In the genomic region with DNA sequence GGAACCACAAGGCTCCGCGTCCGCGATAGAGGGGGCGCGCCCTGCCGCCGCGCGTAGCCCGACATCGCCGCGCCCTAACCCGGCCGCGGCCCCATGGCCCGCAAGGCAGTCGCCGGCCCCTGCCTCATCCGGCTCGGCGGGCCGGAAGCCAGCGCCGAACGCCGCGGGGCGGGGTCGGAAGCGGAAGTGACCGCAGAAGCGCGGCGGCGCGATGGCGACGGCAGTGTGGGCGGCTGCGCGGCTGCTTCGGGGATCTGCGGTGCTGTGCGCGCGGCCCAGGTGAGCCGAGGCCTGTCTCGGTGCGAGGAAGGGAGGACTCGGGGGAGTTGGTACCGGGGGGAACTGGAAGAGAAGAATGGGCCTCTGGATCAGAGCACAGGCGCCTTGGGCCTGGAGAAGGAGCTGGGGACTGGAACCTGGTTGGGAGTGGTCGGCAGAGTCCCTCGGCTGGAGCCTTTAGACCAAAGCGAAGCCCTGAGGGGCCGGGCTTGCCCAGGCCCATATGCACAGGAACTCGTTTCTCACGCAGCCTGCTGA, we compare ENCODE assay signal across 8 mouse cellular contexts. TPM values are rescaled to one million over a fixed set of nuclear protein-coding genes. Genes with fewer than 3 reads are reported as not detected.
A peak's percentile ranks its signal among the peaks of the same experiment; 100 is the strongest.
DNase-seq lines count a peak whose midpoint lies in the region; ATAC-seq and TF ChIP-seq lines count a peak whose summit lies in the region.

Entr1 (minus strand) TSS at position 163 of the 537 bp plus-strand sequence.
Pmpca (plus strand) TSS at position 186 of the 537 bp plus-strand sequence.

- intact Hi-C loops in left cerebral cortex, adult 2 months (cut with DNase I): loop anchor here (1.0 to 5.0 kb wide), 2 partner anchors 9 to 72 kb away; partner anchors contain the start of genes Gpsm1 and Snapc4

- peaks cover 24% of the 10 kb centered on the region for H3K4me1 ChIP-seq in hindbrain, embryonic 15.5 days (replicated peaks)

- H3K9ac ChIP-seq in hindbrain, embryonic 15.5 days: peak within 1 kb of the TSS; percentile 92

- H3K36me3 ChIP-seq in hindbrain, embryonic 15.5 days: peaks cover 73% of the 10 kb centered on the region

- WGBS in hindbrain, embryonic 15.5 days: under 1% methylated on average over 58 of the region's 60 CpGs

- ATAC-seq in hindbrain, embryonic 15.5 days (ENCODE audit: low FRiP score, low read depth): peak; percentile 94
- ATAC-seq in megakaryocyte, adult 5-6 weeks (ENCODE audit: poor library complexity, severe bottlenecking): peak; percentile 97

- H3K27ac ChIP-seq in hindbrain, embryonic 15.5 days (replicated peaks): peak within 1 kb of the TSS; percentile 75
- peak within 1 kb of the TSS; percentile 87 for H3K27ac ChIP-seq in left cerebral cortex, adult 2 months

- H3K27me3 ChIP-seq in hindbrain, embryonic 15.5 days: no peaks in the 10 kb centered on the region

- peak; percentile 93 for DNase-seq in ZHBTc4 (ENCODE audit: low read depth, low spot score)
- peak; percentile 80 to 87 for DNase-seq in cerebellum, postnatal 36 days
- peak; percentile 74 for DNase-seq in gastrocnemius, adult 18-20 months (ENCODE audit: low spot score)
- peak; percentile 88 to 90 for DNase-seq in left cerebral cortex, adult 2 months (ENCODE audit: extremely low spot score in 1 of 2, low spot score in 2 of 2)
- DNase-seq in right cerebral cortex, adult 2 months (ENCODE audit: low spot score in 2 of 2): peak; percentile 81 to 85
- DNase-seq in urinary bladder, postnatal 10 days (ENCODE audit: low spot score): peak; percentile 27

- peak within 1 kb of the TSS; percentile 98 for H3K4me2 ChIP-seq in hindbrain, embryonic 15.5 days

- no peaks in the 10 kb centered on the region for H3K9me3 ChIP-seq in hindbrain, embryonic 15.5 days

- H3K4me3 ChIP-seq in hindbrain, embryonic 15.5 days: peak within 1 kb of the TSS; percentile 81
- H3K4me3 ChIP-seq in left cerebral cortex, adult 2 months: peak within 1 kb of the TSS; percentile 94

- no peak for TF ChIP-seq CTCF in left cerebral cortex, adult 2 months (IDR thresholded peaks at IDR 0.05)

RNA-seq across cellular contexts. Expression of gene Entr1, which starts in this region (rescaled TPM):
- 10 to 100 TPM; 24.3 to 25.6 TPM for total RNA-seq in gastrocnemius, adult 18-20 months (2021)
- 151 and 163 TPM in 2 replicates for polyA plus RNA-seq in hindbrain, embryonic 15.5 days (2015; fragmentation: Nextera tagmentation; extraction: Ambion mirVana)
- total RNA-seq in left cerebral cortex, adult 2 months (2021): 100 to 1,000 TPM; 152 to 164 TPM
- total RNA-seq in megakaryocyte, adult 5-6 weeks (2015): 62.2 and 76.5 TPM in 2 replicates
- total RNA-seq in megakaryocyte, adult 5-6 weeks (2017): 60.4 and 63.4 TPM in 2 replicates

RNA-seq across cellular contexts. Expression of gene Pmpca, which starts in this region (rescaled TPM):
- total RNA-seq in gastrocnemius, adult 18-20 months (2021): 100 to 1,000 TPM; 131 to 133 TPM
- 90.0 and 91.9 TPM in 2 replicates for polyA plus RNA-seq in hindbrain, embryonic 15.5 days (2015; fragmentation: Nextera tagmentation; extraction: Ambion mirVana)
- 10 to 100 TPM; 93.6 to 94.4 TPM for total RNA-seq in left cerebral cortex, adult 2 months (2021)
- total RNA-seq in megakaryocyte, adult 5-6 weeks (2015): 26.4 and 27.1 TPM in 2 replicates
- total RNA-seq in megakaryocyte, adult 5-6 weeks (2017): 35.0 and 38.5 TPM in 2 replicates

Comparison
In these comparisons a context has a peak if more than half of its experiments do, and no peak if none do; other contexts are left out.
1. Peak in every context shown above with its lines: DNase-seq, ATAC-seq, H3K4me3 ChIP-seq and H3K27ac ChIP-seq.
2. DNase-seq: peak in every context shown above with its lines; median percentile 93 in ZHBTc4; 89 in left cerebral cortex, adult 2 months; 84 in cerebellum, postnatal 36 days; 83 in right cerebral cortex, adult 2 months; 74 in gastrocnemius, adult 18-20 months; 27 in urinary bladder, postnatal 10 days.